Mouse (Mus musculus): ENCODE data around the gene Olfr1496.

- TF ChIP-seq CTCF (IDR thresholded peaks at IDR 0.05; ENCODE audit: control insufficient read depth, insufficient read depth, insufficient replicate concordance, low read depth, low read length) (no peak), POLR2A (IDR thresholded peaks at IDR 0.05; ENCODE audit: control insufficient read depth, low read depth, low read length) (no peak)
These were observed 28.3 kb upstream of the Olfr1496 start for GRCm38 (mm10) chr19:13749366-13749765.
